Mouse (Mus musculus) liver, embryonic 14.5 days (tissue): ENCODE measurements around the gene Rbpms2. TPM values are rescaled to one million over a fixed set of nuclear protein-coding genes. Genes with fewer than 3 reads are reported as not detected.

Experiments used
- ATAC-seq: fragments of 200-750 bp; cut with Nextera tagmentation; 2 replicates; pipeline ENCODE4 v1.8.0; 2017; ENCODE audit warnings: moderate number of reproducible peaks, mild to moderate bottlenecking, moderate library complexity; ENCODE audit not compliant: insufficient read depth
- DNase-seq, 3 experiments: peaks; one replicate each; pipeline ENCODE4 v3.0.0-alpha.2; 2012 to 2013; ENCODE audit warnings: low read depth in 3 of 3, low spot score in 3 of 3
- H3K27ac ChIP-seq: fragments of 300-500 bp; sonication (generic); 2 replicates; pipeline ENCODE4 v1.5.1; 2014; ENCODE audit warnings: moderate library complexity, mild to moderate bottlenecking, control low read depth, inconsistent platforms
- H3K27me3 ChIP-seq: fragments of 300-500 bp; sonication (generic); 2 replicates; pipeline ENCODE4 v1.6.1; 2014; ENCODE audit warnings: mild to moderate bottlenecking, low read length, moderate library complexity; ENCODE audit not compliant: control insufficient read depth, insufficient read depth
- H3K36me3 ChIP-seq: fragments of 300-500 bp; sonication (generic); replicated peaks from 2 replicates; pipeline ENCODE4 v1.6.1; 2014; ENCODE audit warnings: low read depth; ENCODE audit not compliant: control insufficient read depth, insufficient read depth
- H3K4me1 ChIP-seq, 2 experiments: fragments of 200-500 bp in 1 of 2; fragments of 300-500 bp in 1 of 2; sonication (generic) in 1 of 2; replicated peaks; 2 replicates each; pipeline ENCODE4 v1.6.1; 2012 to 2014; ENCODE audit warnings: antibody characterized with exemption in 1 of 2, inconsistent platforms in 1 of 2, low read length in 1 of 2; ENCODE audit not compliant: control insufficient read depth in 2 of 2, insufficient read depth in 2 of 2
- H3K4me2 ChIP-seq: fragments of 300-500 bp; sonication (generic); 2 replicates; pipeline ENCODE4 v1.6.1; 2014; ENCODE audit warnings: low read depth, mild to moderate bottlenecking, control low read depth, moderate library complexity
- H3K4me3 ChIP-seq, 2 experiments: fragments of 200-500 bp in 1 of 2; fragments of 300-500 bp in 1 of 2; sonication (generic) in 1 of 2; 2 replicates each; pipeline ENCODE4 v1.5.1; 2012 to 2014; ENCODE audit warnings: low read depth in 2 of 2, low read length in 2 of 2, mild to moderate bottlenecking in 2 of 2, control low read depth in 1 of 2, inconsistent platforms in 1 of 2, moderate library complexity in 1 of 2; ENCODE audit not compliant: insufficient read depth in 1 of 2
- H3K9ac ChIP-seq: fragments of 300-500 bp; sonication (generic); replicated peaks from 2 replicates; pipeline ENCODE4 v1.6.1; 2014; ENCODE audit warnings: mild to moderate bottlenecking, control low read depth, moderate library complexity
- H3K9me3 ChIP-seq: fragments of 300-500 bp; sonication (generic); 2 replicates; pipeline ENCODE4 v1.6.1; 2016; ENCODE audit warnings: low read length, mixed read lengths; ENCODE audit not compliant: control insufficient read depth
- CTCF ChIP-seq: IDR thresholded peaks from 2 replicates; pipeline ENCODE4 v1.5.1; 2016; ENCODE audit warnings: antibody characterized with exemption, low read depth, control low read depth
- EP300 ChIP-seq: IDR thresholded peaks from 2 replicates; pipeline ENCODE4 v1.6.1; 2016; ENCODE audit warnings: antibody characterized with exemption, low read depth
- WGBS: fragments of 180-500 bp; shearing (Covaris S2); extraction: QIAGEN DNeasy Blood & Tissue Kit; methylation state at CpG from one replicate; pipeline ENCODE4 v1.1.7; 2014; ENCODE audit not compliant: insufficient replicate concordance; 5-methylcytosine and 5-hydroxymethylcytosine counted together
- polyA plus RNA-seq, 2 experiments: library from polyadenylated mRNA; depleted of rRNA in 1 of 2; stranded (reverse) in 1 of 2; unstranded in 1 of 2; fragments of >200 nt; fragmentation: Nextera tagmentation in 1 of 2; extraction: Ambion mirVana in 1 of 2; gene quantifications; 2 replicates each; pipeline versions ENCODE4 v1.2.1 to v1.2.3; 2012 to 2014

Rbpms2 gene
- polyA plus RNA-seq, 2 experiments = 8.9 to 11.9 TPM

GRCm38 (mm10) chr9:65586406-65587269 is 42.8 kb upstream of the Rbpms2 start, which contains the start of gene Pif1:
Gene Pif1, plus strand, starts transcription at chr9:65587160.
- Histone ChIP-seq H3K4me2 (peak within 1 kb of the TSS; percentile 88), H3K4me1 (peaks cover 14 to 17% of the 10 kb centered on the region in 2 experiments)

GRCm38 (mm10) chr9:65587270-65587572 is 42.2 kb upstream of the Rbpms2 start:
- Histone ChIP-seq H3K27me3 (no peaks in the 10 kb centered on the region), H3K36me3 (peaks cover 28% of the 10 kb centered on the region), H3K4me2 (peak overlapping the region; percentile 88), H3K4me3 (peak overlapping the region; percentile 82 to 98), H3K27ac (peak overlapping the region; percentile 84), H3K9ac (peak overlapping the region; percentile 89), H3K9me3 (no peaks in the 10 kb centered on the region), H3K4me1 (peaks cover 14 to 17% of the 10 kb centered on the region in 2 experiments)
- WGBS = 0% methylated on average over 6 of the region's 6 CpGs
- ATAC-seq = peak; percentile 9; the same call in 1 of the 2 replicates
- TF ChIP-seq CTCF = no peak
- TF ChIP-seq EP300 = no peak
- no peak for DNase-seq

More at GRCm38 (mm10) chr9:65586406-65587269, 42.8 kb upstream of the Rbpms2 start, which contains the start of gene Pif1:
- TF ChIP-seq EP300 = no peak
- TF ChIP-seq CTCF = no peak
- Histone ChIP-seq H3K27me3 (no peaks in the 10 kb centered on the region), H3K27ac (peak within 1 kb of the TSS; percentile 84), H3K9ac (peak within 1 kb of the TSS; percentile 89), H3K4me3 (peak within 1 kb of the TSS; percentile 82 to 98), H3K36me3 (peaks cover 24% of the 10 kb centered on the region), H3K9me3 (no peaks in the 10 kb centered on the region)
- DNase-seq = peak; percentile 83 to 90 (median 87)
- ATAC-seq = peak; percentile 84
- 9% methylated on average over 28 of the region's 28 CpGs for WGBS

- H3K27ac ChIP-seq = peak overlapping the region; percentile 84
- H3K4me1 ChIP-seq = peaks cover 14 to 15% of the 10 kb centered on the region in 2 experiments
- peaks cover 33% of the 10 kb centered on the region for H3K36me3 ChIP-seq
- TF ChIP-seq CTCF (0 out of 2 replicates have a peak, but pooled peaks have one; percentile 7), EP300 (no peak)
- WGBS = under 1% methylated on average over 64 of the region's 64 CpGs
- DNase-seq (no peak), ATAC-seq (peak; percentile 40)
- H3K4me3 ChIP-seq = peak overlapping the region; percentile 82 to 98
- H3K4me2 ChIP-seq = peak overlapping the region; percentile 88
- no peaks in the 10 kb centered on the region for H3K9me3 ChIP-seq
- no peaks in the 10 kb centered on the region for H3K27me3 ChIP-seq
- H3K9ac ChIP-seq = peak overlapping the region; percentile 89
These were observed 41.7 kb upstream of the Rbpms2 start for GRCm38 (mm10) chr9:65587573-65588358.

- ATAC-seq = no peak
- peak overlapping the region; percentile 82 to 98 for H3K4me3 ChIP-seq
- DNase-seq = no peak
- TF ChIP-seq EP300 (no peak), CTCF (peak; percentile 49; the same call in 1 of the 2 replicates)
- H3K36me3 ChIP-seq = peaks cover 46% of the 10 kb centered on the region
- H3K27me3 ChIP-seq = no peaks in the 10 kb centered on the region
- peak overlapping the region; percentile 89; the same call in 1 of the 2 replicates for H3K9ac ChIP-seq
- H3K9me3 ChIP-seq = no peaks in the 10 kb centered on the region
- peak overlapping the region; percentile 88 for H3K4me2 ChIP-seq
- peaks cover 10 to 14% of the 10 kb centered on the region in 2 experiments for H3K4me1 ChIP-seq
- WGBS = 93% methylated on average over 3 of the region's 3 CpGs
- no peak overlapping the region for H3K27ac ChIP-seq
These were observed 40.4 kb upstream of the Rbpms2 start for GRCm38 (mm10) chr9:65589091-65589490.

- Histone ChIP-seq H3K9me3 (no peaks in the 10 kb centered on the region), H3K4me3 (no peak overlapping the region), H3K4me2 (no peak overlapping the region), H3K27me3 (no peaks in the 10 kb centered on the region), H3K9ac (no peak overlapping the region), H3K36me3 (peaks cover 63% of the 10 kb centered on the region), H3K4me1 (peaks cover 7 to 9% of the 10 kb centered on the region in 2 experiments), H3K27ac (no peak overlapping the region)
- ATAC-seq (no peak), DNase-seq (no peak)
- 86% methylated on average over 3 of the region's 3 CpGs for WGBS
- no peak for TF ChIP-seq CTCF
These were observed 36.7 kb upstream of the Rbpms2 start for GRCm38 (mm10) chr9:65592721-65593120.
